Mouse (Mus musculus): ENCODE results near the gene Ifi27.
"Not testable (repeated sequence)": the region's sequence is repeated elsewhere in the genome, so short reads cannot be mapped to it uniquely, and the experiment has no call there.

Gene Ifi27

DNA sequence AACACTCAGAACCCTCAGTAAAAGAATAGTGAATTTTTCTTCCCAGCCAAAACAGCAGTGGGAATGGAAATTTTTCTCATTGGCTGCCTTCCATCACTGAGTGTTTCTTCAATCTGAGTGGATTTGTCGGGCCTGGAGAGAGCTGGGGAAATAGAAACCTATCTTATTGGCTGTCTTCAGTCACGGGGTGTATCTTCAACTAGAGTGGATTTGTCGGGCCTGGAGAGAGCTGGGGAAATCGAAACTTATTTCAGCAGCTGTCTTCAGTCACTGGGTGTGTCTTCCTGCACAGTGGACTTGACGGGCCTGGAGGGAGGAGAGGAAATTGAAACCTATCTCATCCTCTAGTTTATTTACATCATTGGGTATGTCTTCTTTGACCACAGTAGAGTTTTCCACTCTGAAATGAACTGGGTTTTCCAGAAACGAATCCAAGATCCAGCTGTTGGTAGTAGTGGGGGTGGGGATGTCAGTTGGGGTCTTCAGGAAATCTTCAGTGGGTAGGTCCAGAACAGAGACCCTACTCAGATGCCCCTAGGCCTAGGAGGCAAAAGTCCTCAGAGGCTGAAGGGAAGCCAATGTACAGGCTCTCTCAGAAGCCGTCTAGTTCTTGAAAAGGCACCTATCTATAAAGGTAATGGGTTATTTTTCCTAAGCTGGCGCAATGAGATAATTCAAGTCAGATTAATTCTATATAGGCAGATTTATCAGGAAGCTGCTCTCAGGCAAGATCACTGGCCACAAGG lies at the start of gene Ifi27:
Ifi27 (plus strand) TSS at position 226 of the 746 bp plus-strand sequence.
- DNase-seq (ENCODE audit: low spot score) = peak; percentile 63

DNA sequence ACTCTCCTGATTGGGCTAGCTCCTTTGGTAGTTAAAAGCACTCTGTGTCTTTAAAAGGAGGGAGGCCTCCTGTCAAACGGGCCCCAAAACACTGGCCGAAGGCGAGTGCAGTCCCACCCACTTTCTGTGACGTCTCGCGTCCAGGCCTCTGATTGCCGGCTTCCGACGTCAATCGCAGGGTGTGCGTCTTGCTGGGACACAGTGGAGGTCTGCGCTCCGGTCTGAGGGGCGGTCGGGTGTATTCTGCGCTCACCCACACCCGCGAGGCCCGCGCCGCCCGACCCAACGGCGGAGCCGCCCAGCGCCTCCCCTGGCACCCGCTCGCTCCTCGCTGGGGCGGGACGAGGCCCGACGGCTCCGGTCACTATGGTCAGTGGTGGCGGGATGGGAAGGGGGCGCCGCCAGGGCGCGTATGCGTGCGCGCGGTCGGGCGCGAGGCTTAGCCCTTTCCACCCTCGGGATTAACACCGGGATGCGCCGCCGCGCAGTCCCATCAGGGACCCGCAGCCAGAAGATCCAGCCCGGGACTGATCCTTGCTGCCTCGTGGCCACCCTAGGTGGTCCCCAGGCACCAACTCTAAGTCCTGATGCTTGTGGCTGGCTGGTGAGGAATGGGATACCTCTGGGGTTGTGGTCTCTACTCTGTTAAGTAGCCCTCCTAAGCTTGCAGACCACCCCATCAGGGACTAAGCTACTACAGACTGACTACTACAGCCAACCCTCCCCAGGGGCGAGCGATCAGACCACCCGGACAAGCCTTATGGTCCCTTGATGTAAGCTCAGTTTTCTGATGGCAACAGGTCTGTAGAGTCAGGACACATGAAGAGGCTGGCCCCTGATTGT lies 45.3 kb upstream of the Ifi27 start, which contains the start of gene Otub2:
Otub2 (plus strand) TSS at position 178 of the 843 bp plus-strand sequence.
- peak; percentile 94 for DNase-seq (ENCODE audit: low spot score)

DNA sequence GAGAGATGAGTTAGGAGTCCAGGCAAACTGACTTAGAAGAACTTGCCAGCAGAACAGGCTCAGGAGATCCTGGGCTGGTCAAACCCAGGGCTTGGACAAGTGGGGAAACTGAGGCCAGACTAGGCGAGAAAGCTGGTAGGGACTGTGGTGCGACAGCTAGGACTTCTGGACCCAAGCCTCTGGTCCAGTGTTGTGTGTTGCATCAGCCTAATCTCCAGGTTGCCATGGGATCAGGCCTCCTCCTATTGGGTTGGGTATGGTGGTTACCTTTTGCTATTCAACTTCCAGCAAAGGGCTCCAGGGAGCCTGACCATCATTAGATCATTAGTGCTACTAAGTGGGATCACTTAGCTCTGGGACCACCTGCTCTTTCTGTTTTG lies 44.7 kb upstream of the Ifi27 start:
- DNase-seq (ENCODE audit: low spot score) = no peak

DNA sequence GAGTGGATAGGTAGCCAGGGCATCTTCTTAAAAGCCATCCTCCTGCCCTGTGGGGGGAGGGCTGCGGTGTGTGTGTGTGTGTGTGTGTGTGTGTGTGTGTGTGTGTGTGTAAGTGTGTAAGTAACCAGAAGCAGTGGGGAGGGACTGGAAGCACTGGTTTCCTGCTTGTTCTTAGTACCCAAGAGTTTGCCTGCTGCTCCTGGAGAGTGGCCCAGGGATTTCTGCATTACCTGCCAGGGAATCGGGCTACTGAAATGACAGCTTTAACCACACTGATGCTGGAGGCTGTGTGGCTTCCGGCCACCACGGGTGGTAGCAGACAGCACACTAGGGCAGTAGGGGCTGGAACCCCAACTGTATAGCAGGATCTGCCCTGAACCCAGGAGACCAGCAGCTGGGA lies 44.0 kb upstream of the Ifi27 start:
- no peak for DNase-seq (ENCODE audit: low spot score)

DNA sequence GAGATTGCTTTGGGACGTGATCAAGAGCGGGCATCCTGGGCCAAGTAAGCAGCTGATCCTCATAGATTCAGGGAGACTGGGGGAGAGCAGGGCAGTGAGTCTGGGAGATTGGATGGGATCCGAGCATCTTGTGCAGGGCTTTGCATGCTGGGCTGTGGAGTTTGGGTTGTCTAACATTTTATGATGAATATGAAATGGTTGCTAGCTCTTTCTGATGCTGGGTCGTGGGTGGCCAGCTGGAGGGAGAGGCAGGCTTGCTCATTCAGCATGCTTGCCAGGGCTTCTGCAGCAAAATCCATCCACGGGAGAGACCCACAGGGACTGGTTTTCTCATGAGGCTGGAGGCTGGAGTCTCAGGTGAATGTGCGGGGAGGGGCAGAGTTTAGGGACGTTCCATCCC lies 42.9 kb upstream of the Ifi27 start:
- DNase-seq (ENCODE audit: low spot score) = no peak

DNA sequence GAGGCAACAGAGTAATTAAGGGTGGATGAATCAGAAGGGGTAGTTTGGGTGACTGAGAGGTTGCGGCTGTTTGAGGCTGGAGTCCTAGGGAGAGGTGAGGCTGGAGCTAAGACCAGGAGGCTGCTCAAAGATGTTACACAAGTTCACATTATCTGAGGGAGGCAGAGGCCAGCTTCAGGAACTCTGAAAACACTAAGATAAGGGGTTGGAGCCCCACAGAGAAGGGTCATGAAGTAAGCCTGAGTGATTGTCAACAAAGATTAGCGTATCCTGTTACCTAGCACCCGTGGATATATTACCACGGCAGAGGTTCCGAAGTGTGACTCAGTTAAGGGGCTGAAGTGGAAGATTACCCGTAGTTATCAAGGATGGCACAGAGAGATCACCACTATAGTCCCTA lies 40.5 kb upstream of the Ifi27 start:
- no peak for DNase-seq (ENCODE audit: low spot score)

DNA sequence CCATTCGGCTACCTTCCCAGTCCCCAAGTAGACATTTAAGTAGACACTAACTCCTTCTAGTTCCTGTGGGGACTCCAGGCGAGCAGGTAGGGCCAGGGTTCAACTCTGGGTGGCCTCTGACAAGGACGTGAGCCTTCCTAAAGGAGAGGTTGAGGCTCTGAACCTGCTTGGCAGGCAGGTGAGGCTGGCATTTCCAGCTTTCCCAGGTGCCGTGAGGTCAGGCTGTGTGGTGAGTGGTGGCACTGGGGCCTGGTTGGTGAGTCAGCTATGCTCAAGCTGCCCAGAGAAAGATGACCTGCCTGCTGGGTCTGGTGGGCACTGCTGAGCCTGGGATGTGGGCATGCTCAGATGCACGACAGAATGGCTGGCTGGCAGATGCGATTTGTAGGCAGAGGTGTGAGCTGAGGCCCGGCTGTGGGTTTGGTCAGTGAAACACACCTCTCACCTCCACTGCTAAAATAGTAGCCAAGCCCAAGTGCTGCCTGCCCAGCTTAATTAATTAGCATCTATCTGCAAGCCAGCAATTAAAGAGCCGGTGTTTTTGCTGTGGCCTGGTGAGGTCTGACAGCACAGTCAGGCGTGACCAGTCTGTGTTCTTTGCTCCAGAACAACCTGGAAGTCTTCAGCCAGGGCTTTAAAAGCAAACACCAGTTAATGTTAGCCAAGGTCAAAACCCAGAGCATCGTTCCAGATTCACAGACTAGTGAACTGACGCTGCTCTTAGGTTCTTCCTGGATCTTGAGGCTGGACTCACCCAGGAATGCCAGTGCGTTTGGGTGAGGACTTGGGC lies 38.3 kb upstream of the Ifi27 start:
- no peak for DNase-seq (ENCODE audit: low spot score)

DNA sequence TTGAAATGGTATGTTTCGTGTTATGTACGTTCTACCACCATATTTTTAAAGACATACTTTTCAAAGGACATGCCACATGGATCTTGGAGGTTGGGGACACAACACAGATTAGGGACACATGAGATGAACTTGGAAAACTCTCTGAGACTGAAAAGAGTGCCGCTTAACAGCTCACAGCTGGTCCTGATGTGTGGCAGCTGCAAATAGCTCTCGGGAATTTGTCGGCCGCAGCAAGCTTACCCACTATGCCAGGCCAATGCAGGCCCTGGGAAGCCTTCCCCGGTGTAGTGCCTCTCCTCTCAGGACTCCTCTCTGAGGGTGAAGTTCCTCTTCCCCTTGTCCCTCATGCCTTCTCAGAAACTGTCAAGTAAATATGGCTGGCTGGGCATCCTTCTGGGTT lies 37.3 kb upstream of the Ifi27 start:
- DNase-seq (ENCODE audit: low spot score) = no peak

DNA sequence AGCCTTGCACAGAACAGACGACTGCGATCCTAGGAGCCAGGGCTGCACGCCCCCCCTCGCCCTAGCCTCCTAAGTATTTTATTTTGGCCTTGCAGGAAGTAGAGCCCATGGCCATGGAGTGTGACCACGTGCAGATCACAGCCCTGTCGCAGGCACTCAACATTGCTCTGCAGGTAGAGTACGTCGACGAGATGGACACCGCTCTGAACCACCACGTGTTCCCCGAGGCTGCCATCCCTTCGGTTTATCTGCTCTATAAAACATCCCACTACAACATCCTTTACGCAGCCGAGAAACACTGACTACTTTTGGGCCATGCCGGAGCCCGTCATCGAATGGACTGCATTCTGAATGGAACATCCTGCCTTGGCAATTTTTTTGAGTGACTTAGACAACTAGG lies 29.9 kb upstream of the Ifi27 start:
- DNase-seq (ENCODE audit: low spot score) = no peak

DNA sequence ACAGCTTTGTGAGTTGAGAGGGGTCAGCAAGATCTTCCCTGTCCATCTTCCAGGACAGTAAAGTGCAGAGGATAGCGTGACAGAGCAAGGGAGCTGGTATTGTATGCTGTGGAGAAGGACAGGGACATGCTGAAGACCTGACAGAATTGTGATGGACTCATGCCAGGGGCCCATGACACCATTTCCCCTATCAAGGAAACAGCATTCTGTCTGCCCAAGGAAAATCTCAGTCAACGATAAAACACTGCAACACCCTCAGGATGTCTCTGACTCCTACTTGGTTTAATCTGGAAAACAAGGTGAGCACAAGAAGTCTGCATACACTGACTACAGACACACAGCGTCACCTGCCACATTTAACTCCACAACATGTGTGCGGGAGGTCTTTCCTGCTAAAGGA lies 26.3 kb upstream of the Ifi27 start, which contains the start of gene 9330161L09Rik:
9330161L09Rik (minus strand) TSS at position 101 of the 400 bp plus-strand sequence.
- no peak for DNase-seq (ENCODE audit: low spot score)

DNA sequence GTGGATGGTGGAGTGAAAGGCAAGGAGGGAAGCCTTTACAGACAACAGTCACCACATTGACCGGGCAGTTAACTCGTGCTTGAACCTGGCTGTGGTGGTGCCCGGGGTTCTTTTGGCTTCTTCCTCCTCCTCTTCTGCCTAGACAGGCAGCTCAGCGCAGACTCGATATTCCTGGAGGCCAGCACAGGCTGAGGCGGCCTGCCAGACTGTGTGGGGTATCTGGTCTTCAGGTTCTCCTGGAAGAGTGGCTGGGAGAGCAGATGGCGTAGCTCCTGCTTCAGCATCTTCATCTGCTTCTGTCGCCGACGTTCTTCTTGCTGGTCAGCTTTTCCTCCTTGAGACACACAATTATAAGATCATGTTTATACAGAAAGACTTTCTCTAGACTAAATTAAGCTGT lies 25.9 kb upstream of the Ifi27 start:
- DNase-seq (ENCODE audit: low spot score) = no peak

DNA sequence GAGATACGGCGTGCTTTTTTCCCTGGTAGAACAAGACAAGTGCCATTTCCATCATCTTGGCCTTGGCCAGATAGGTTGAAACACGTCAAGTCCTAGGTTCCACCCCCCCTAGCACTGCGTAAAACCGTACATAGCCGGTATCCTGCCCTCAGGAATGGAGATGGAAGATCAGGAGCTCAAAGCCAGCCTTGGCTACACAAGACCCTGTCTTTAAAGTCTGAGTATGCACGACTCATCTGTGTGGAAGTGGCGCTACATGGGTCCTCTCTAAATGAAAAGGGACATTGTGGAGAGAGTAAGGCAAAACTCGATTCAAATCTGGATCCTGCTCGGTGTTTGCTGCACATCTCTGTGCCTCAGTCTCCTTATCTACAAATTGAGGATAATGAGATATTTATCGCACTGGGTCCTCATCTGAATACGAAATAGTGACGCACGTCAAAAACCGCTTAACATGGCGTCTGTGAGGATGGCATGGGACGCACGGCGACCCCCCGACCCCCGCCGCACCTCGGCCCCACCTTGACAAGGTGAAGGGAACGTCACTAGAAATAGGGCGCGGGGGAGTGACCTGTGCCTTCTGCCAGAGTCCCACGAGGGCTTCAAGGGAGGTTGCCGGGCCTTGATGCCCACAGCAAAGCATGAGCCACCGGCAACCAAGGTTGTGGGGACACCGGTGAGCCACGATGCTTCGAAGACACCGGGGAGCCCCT lies 8.8 kb upstream of the Ifi27 start:
- DNase-seq (ENCODE audit: low spot score) = no peak

DNA sequence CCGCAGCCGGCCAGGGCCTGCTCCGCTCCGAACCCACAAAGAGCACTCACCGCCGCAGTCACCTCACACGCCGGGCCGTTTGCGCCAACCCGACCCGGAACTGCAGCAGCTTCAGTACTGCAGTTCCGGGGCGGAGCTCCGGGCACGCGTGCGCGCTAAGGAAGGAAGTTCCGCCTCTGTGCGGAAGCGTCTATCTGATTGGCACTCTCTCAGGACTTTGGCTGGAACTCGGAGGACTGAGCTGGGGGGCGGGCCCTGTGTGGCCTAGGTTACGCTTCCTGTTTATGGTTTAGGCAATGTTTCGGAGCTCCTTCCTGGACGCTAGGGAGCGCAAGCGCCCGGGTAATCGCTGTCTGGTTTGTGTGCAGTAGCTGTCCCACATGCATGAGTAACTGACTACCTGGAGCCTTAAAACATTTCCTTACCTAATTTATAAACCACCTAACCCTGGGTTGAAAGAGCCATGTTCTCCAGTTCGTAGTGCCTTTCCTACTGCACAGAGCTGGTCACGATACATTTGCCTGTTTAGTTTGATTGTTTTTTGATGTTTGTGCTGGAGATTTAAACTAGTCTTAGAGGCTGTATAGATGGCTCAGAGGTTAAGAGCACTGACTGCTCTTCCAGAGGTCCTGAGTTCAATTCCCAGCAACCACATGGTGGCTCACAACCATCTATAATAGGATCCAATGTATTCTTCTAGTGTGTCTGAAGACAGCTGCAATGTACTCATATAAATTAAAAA lies 8.1 kb upstream of the Ifi27 start, which contains the start of gene Ddx24:
Ddx24 (minus strand) TSS at position 102 of the 742 bp plus-strand sequence.
- peak; percentile 95 for DNase-seq (ENCODE audit: low spot score)

DNA sequence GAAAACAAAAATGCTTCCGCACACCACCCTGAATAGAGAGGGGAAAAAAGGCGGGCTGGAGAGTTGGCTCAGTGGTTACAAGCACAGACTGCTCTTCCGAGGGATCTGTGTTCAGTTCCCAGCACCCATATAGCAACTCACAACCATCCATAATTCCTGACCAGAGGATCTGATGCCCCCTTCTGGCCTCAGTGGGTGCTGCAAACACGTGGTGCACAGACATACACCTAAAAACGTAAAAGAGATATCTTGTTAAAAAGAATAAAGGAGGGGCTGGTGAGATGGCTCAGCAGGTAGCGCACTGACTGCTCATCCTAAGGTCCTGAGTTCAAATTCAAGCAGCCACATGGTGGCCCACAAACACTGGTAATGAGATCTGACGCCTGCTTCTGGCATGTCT lies 7.3 kb upstream of the Ifi27 start:
- no peak for DNase-seq (ENCODE audit: low spot score)

DNA sequence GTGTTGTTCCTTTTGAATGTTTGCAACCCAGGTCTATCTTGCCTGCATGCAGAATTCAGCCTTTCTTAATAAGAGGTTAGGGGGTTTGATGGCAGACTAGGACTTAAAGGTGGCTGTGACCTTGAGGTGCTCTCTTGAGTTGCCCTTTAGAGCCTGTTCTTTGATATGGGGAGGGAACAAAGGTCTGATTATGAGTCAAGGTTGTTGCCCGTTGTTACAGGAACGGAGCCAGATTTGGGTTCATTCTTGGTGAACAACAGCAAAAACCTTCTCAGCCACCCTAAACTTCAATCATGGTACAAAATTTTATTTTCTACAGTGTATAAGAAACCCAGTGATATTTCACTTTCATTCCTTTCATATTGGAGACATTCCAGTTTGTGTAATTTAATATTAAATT lies 581 bp upstream of the Ifi27 start:
- no peak for DNase-seq (ENCODE audit: low spot score)

DNA sequence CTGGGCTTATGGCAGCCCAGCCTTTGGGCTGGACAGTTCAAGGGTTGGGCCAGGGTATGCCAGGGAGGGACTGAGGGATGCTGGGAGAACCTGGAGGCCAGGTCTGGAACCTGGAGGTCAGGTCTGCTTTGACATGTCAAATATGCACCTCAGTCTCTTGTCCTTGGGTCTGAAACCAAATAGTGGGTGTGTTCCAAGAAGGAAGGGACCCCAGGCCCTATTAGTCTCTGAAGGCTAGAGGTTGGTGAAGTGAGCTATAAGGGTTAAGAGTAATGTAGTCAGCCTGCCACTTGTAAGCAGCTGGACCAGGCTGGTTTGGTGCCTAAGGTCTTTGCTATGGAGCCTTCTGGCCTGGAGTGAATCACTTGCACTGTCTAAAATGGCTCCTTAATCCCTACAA lies 850 bp downstream of the Ifi27 start:
- DNase-seq (ENCODE audit: low spot score) = no peak

DNA sequence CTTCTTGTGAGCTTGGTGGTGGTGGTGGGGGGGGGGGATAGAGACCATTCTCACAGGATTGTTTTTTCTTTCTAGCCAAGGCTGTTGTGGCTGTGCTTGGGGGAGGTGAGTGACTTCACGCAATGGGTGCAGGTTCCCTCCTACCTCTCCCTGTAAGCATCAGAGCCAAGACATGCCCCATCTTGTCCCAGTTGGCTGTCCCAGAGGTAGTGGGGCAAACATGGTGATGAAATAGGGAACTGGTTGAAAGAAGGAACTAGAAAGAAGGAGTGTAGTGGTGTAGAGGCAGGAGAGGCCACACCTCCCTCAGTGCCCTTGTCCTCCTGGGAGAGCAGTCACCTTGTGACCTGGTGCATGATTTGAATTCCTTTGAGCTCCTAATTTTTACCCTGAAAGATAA lies 3.6 kb downstream of the Ifi27 start:
- no peak for DNase-seq (ENCODE audit: low spot score)

DNA sequence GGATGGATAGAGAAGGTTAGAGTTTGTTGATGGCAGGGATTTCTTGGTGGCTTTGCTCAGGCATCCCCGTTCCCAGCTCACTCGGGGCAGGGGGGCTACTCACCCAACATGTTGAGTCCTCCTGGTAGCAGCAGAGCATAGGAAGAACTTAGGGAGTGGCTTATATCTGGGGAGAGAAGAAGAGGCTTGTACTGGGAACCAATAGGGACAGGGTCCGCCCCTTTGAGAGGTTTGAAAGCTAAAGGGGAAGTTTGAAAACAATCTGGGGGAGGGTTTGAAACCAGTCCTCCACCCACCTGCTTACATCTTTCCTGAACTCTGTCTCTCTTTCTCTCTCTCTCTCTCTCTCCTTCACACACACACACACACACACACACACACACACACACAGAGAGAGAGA lies 9.5 kb downstream of the Ifi27 start, which contains the start of gene Ifi27l2a:
Ifi27l2a (minus strand) TSS at position 157 of the 400 bp plus-strand sequence.
- no peak for DNase-seq (ENCODE audit: low spot score)

DNA sequence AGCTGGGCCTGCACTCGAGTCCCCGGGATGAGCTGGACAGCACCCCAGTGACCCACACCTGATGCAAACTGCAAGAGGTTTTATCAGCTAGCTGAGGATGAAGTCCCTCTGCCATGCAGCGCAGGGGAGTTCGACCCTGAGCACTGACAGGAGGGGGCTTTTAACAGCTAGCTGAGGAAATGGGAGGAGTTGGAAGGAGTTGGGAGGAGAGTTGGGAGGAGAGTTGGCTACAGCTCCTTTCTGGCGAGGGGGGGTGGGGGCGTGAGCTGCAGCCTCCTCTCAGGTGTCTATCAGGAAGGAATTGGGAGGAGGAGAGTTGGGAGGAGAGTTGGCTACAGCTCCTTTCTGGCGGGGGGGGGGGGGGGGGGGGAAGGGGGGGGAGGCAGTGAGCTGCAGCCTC lies 10.2 kb downstream of the Ifi27 start:
- not testable (repeated sequence) for DNase-seq (ENCODE audit: low spot score)

DNA sequence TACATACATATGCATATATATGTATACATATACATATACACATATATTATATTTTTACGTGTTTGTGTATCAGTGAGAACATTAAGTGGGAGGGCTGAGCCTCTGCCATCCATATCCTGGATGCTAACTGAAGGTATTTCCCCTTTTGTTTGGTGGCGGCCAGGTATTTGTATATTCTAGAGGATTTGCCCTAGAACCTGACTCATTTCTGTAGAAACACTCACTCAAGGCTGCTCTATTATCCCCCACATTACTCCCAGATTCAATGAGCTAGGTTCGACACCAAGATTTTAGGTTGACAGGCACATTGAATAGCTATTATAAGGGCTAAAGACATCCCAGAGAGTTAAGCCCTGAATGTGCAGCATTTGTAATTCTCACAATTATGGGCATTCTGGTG lies 11.0 kb downstream of the Ifi27 start:
- no peak for DNase-seq (ENCODE audit: low spot score)

DNA sequence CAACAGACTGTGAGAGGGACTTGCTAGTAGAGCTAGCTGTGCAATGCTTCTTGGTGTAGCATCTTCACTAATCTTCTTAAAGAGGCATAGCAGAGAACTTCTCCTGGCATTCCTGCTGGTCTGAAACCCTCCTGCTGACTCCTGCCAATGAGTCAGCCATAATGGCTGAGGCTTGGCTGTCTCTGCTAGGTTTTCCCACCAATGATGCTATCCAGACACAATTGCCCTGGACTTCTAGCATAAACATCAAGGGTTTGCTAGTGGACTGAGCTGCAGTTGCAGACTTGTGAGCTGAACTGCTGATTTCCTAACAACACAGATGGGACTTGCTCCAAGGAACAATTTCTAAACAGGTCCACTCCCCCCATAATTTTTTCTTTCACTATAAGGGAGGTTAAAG lies 19.4 kb downstream of the Ifi27 start:
- no peak for DNase-seq (ENCODE audit: low spot score)
